Mouse (Mus musculus) G1E (cell line): ENCODE measurements around the gene H2-T24.

Experiments
- CTCF ChIP-seq: IDR thresholded peaks from 2 replicates; pipeline ENCODE4 v1.5.1; 2012; ENCODE audit warnings: low read depth, low read length, inconsistent platforms, mixed read lengths
- POLR2AphosphoS5 ChIP-seq: IDR thresholded peaks from 2 replicates; pipeline ENCODE4 v1.6.1; 2012; ENCODE audit warnings: low read depth, low read length, inconsistent platforms; ENCODE audit not compliant: insufficient replicate concordance

DNA sequence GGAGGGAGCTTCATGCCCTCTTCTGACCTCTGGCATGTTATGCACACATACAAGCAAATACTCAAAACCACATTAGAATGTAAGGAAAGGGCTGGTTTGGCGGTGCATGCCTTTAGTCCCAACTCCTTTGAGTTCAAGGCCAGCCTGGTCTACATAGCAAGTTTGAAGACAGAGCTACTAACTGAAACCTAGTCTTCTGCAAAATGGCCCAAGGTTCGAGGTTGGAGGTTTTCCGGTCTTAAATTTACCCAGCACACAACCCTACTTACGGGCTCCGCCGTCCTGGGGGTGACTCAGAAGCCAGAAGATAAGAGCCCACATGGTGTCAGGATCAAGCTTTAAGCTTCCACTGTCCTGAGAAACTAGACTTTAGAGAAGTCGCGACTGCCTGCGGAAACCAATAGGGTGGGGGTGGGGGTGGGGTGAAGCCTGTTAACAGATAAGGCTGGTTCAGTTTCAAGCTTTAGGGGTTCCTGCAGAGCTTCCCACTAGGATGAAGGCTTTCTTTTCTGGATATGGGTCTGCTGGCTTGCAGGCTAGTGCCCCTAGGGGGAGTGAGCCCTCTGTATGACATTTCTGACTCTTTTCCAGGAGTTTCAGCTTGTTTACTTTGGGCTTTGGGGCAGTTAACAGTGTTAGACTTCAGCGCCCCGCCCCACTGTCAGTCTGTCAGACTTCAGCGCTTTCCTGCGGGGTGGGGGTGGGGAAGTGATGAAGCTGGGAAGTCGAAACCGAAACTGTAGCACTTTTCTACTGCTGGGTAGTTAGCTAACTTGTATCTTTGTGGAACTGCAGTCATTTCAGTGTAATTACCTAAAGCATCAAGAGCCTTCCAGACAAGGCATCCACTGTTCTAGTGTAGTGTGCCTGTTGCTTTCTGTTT lies at the start of gene H2-T24:
- TF ChIP-seq POLR2AphosphoS5: no peak
- TF ChIP-seq CTCF: no peak
